ENCODE assay signal across 8 mouse cellular contexts in the genomic region with DNA sequence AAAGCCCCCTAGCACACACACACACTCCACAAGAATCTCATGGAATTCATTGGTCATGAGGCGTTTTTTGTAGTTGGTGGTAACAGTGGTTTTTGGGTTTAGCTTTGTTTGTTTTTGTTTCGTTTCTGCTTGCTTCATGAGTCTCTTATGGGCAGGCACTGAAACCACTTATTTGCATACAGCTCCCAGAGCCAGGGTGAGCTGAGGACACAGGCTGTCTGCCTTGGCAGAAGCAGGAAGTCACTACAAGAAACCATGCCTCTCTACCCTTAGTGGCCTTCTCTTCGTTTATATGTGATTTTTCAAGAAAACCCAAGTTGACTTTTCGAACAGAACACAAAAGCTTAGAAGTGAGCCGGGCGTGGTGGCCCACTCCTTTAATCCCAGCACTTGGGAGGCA.
DNase-seq lines count a peak whose midpoint lies in the region; ATAC-seq and TF ChIP-seq lines count a peak whose summit lies in the region.

No protein-coding gene starts in this region.

- WGBS in intestine, embryonic 16.5 days, result 53% methylated on average over 6 of the region's 6 CpGs
- WGBS in intestine, embryonic 15.5 days, result 57% methylated on average over 6 of the region's 6 CpGs
- WGBS in thymus, adult 2 months, result 5% methylated on average over 6 of the region's 6 CpGs

- no peak for DNase-seq in Patski (ENCODE audit: low read depth, low spot score)
- peak; percentile 42 for DNase-seq in heart, postnatal 25 days (ENCODE audit: low spot score)
- peak; percentile 82 for DNase-seq in lung, postnatal 25 days (ENCODE audit: low spot score)
- DNase-seq in thymus, adult 2 months, result peak; percentile 42
- DNase-seq in right cerebral cortex, postnatal 25 days, result no peak
- no peak for DNase-seq in layer of hippocampus, adult 18-20 months (ENCODE audit: low spot score in 2 of 2)

- no peaks in the 10 kb centered on the region for H3K27me3 ChIP-seq in intestine, embryonic 16.5 days (replicated peaks; ENCODE audit: control insufficient read depth, insufficient read depth, low read length)
- no peaks in the 10 kb centered on the region for H3K27me3 ChIP-seq in intestine, embryonic 15.5 days (replicated peaks)
- H3K27me3 ChIP-seq in Patski, result no peaks in the 10 kb centered on the region
- H3K27me3 ChIP-seq in thymus, adult 2 months (ENCODE audit: control insufficient read depth, insufficient read depth, low read length), result no peaks in the 10 kb centered on the region

- CTCF ChIA-PET in Patski (lab: Charles Lee), result interaction anchor here (0.9 to 1.4 kb wide), 2 partner anchors 51 to 53 kb away, joined by 3 to 4 read pairs; no protein-coding TSS in a partner anchor

- no peaks in the 10 kb centered on the region for H3K36me3 ChIP-seq in intestine, embryonic 16.5 days (ENCODE audit: control insufficient read depth, insufficient read depth, low read length)
- no peaks in the 10 kb centered on the region for H3K36me3 ChIP-seq in intestine, embryonic 15.5 days
- H3K36me3 ChIP-seq in thymus, adult 2 months (ENCODE audit: control insufficient read depth, insufficient read depth, low read length), result no peaks in the 10 kb centered on the region

- peak; percentile 59; the same call in 1 of the 2 replicates for ATAC-seq in intestine, embryonic 16.5 days
- no peak for ATAC-seq in intestine, embryonic 15.5 days
- ATAC-seq in Patski, result peak; percentile 86

- POLR2A ChIA-PET in Patski (lab: Charles Lee), result interaction anchor here (1.0 to 1.3 kb wide), 2 partner anchors 67 to 125 kb away, joined by 3 read pairs; no protein-coding TSS in a partner anchor

- intact Hi-C loops in heart, postnatal 25 days (cut with DNase I), result no loop called here

- H3K4me3 ChIP-seq in intestine, embryonic 16.5 days (ENCODE audit: low read length), result no peak overlapping the region
- no peak overlapping the region for H3K4me3 ChIP-seq in intestine, embryonic 15.5 days (replicated peaks)
- no peak overlapping the region for H3K4me3 ChIP-seq in thymus, adult 2 months (ENCODE audit: control insufficient read depth, insufficient read depth, low read length)

- TF ChIP-seq CTCF in Patski (IDR thresholded peaks at IDR 0.05), result no peak
- no peak for TF ChIP-seq CTCF in thymus, adult 2 months (IDR thresholded peaks at IDR 0.05; ENCODE audit: borderline replicate concordance, control insufficient read depth, extremely low read depth, insufficient read depth, low read length, poor library complexity)

- in situ Hi-C loops in Patski (cut with MboI; ENCODE audit: low pct_unique_long_range_greater_than_20kb), result loop anchor here (5.0 kb wide), 1 partner anchor 52 kb away; no protein-coding TSS in a partner anchor

- TF ChIP-seq POLR2A in thymus, adult 2 months (IDR thresholded peaks at IDR 0.05; ENCODE audit: control insufficient read depth, extremely low read depth, insufficient read depth, low read length, poor library complexity), result no peak

- no peak overlapping the region for H3K4me2 ChIP-seq in intestine, embryonic 16.5 days (ENCODE audit: low read depth, low read length)
- H3K4me2 ChIP-seq in intestine, embryonic 15.5 days (replicated peaks), result no peak overlapping the region

- 0 out of 2 replicates have a peak, but pooled peaks cover 3% of the 10 kb centered on the region for H3K4me1 ChIP-seq in intestine, embryonic 16.5 days (ENCODE audit: control insufficient read depth, insufficient read depth, low read length)
- H3K4me1 ChIP-seq in intestine, embryonic 15.5 days (replicated peaks), result peaks cover 5% of the 10 kb centered on the region; the same call in 1 of the 2 replicates
- H3K4me1 ChIP-seq in thymus, adult 2 months (replicated peaks; ENCODE audit: control insufficient read depth, insufficient read depth, low read length), result peaks cover 11% of the 10 kb centered on the region

- H3K27ac ChIP-seq in intestine, embryonic 16.5 days (ENCODE audit: low read length), result no peak overlapping the region
- no peak overlapping the region for H3K27ac ChIP-seq in intestine, embryonic 15.5 days
- H3K27ac ChIP-seq in thymus, adult 2 months (ENCODE audit: control insufficient read depth, insufficient read depth, low read length), result no peak overlapping the region; the same call in 1 of the 2 replicates

- H3K9me3 ChIP-seq in intestine, embryonic 16.5 days (ENCODE audit: control insufficient read depth, low read length), result no peaks in the 10 kb centered on the region
- no peaks in the 10 kb centered on the region for H3K9me3 ChIP-seq in intestine, embryonic 15.5 days

- no peak overlapping the region for H3K9ac ChIP-seq in intestine, embryonic 16.5 days (ENCODE audit: low read depth, low read length)
- no peak overlapping the region for H3K9ac ChIP-seq in intestine, embryonic 15.5 days

Comparison
In these comparisons a context has a peak if more than half of its experiments do, and no peak if none do; other contexts are left out.
1. DNase-seq: peak in heart, postnatal 25 days (single experiment), lung, postnatal 25 days (single experiment) and thymus, adult 2 months (single experiment); none in Patski (single experiment), right cerebral cortex, postnatal 25 days (single experiment) and layer of hippocampus, adult 18-20 months (0 of 2).